Mouse (Mus musculus): ENCODE results near the gene Midn.

Midn gene

DNA sequence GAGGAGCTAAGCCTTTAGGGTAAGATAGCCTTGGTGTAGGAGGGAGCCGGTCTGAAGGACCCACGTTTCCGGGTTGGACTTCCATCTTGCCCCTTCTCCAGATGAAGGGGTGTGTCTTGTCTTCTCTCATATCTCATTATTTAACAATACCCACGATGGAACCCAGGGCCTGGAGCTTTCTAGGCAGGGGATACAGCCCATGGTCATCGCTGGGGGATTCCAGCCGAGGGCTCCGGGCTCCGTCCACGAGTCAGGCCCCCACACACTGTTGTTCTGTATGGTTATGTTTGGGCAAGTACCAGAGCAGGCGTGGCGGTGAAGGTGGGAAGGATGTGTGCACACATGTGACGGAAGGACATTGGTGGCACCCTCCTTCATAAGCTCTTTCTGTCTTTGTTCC is 3.9 kb upstream of the Midn start:
- no peak for DNase-seq (ENCODE audit: low spot score in 2 of 2)

- DNase-seq (ENCODE audit: low spot score in 2 of 2), result no peak
Measured at GRCm38 (mm10) chr10:80144864-80145838, 2.9 kb upstream of the Midn start.

DNA sequence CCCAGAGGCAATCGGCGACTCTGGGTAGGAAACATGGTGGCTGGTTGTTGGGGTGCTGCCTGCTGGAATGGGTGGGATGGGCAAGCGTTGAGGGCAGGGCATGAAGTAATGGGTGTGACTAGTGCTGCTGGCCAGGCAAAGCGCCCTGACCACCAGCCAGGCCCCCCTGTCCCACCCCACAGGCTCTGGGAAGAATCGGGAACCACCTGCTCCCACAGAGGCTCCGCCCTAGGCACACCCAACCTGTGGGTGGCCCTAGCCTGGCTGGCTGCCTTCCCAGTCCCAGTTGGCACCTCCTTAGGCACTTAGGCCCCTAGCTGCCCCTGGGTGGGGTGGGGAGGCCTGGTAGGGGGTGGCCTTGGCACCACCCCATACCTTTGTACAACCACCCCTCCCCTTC is 2.2 kb upstream of the Midn start:
- DNase-seq (ENCODE audit: low spot score in 2 of 2), result no peak

GRCm38 (mm10) chr10:80146568-80147011 is 1.5 kb upstream of the Midn start:
- no peak for DNase-seq (ENCODE audit: low spot score in 2 of 2)

GRCm38 (mm10) chr10:80147146-80147718 is 840 bp upstream of the Midn start:
- DNase-seq (ENCODE audit: low spot score in 2 of 2), result no peak

DNA sequence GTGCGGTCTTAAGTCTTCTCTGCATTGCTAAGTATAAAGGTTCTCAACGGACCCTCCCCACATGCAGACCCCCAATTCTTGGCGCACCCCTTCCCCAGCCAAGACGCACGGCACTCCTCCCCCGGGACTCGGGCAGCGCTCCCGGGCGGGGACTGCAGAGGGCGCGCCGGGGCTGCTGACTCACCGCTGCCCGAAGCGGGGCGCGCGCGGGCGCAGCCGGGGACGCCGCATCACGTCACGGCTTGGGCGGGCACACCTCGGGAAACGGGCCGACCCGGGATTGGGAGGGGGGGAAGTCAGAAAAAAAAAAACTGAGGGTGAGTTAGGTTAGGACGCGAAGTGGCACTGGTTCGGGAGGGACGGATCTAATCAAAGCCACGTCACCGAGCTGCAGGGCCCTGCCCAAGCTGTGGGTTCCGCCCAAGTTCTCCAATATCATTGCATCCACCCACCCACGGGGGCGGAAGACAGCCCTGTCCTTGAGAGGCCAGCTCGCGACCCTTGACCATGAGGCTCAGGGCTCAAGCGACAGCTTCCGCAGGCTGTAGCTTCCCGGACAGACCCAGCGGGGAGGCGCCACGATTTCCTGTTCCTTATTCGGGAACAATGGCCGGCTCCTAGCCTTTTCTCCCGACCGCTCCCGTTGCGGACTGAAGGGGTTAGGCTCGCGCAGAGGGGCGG is 678 bp downstream of the Midn start:
- peak; percentile 85 to 89 for DNase-seq (ENCODE audit: low spot score in 2 of 2)

- DNase-seq (ENCODE audit: low spot score in 2 of 2), result peak; percentile 98
Measured at GRCm38 (mm10) chr10:80149291-80150225, 1.5 kb downstream of the Midn start.

GRCm38 (mm10) chr10:80150226-80151210 is 2.4 kb downstream of the Midn start:
- no peak for DNase-seq (ENCODE audit: low spot score in 2 of 2)

DNA sequence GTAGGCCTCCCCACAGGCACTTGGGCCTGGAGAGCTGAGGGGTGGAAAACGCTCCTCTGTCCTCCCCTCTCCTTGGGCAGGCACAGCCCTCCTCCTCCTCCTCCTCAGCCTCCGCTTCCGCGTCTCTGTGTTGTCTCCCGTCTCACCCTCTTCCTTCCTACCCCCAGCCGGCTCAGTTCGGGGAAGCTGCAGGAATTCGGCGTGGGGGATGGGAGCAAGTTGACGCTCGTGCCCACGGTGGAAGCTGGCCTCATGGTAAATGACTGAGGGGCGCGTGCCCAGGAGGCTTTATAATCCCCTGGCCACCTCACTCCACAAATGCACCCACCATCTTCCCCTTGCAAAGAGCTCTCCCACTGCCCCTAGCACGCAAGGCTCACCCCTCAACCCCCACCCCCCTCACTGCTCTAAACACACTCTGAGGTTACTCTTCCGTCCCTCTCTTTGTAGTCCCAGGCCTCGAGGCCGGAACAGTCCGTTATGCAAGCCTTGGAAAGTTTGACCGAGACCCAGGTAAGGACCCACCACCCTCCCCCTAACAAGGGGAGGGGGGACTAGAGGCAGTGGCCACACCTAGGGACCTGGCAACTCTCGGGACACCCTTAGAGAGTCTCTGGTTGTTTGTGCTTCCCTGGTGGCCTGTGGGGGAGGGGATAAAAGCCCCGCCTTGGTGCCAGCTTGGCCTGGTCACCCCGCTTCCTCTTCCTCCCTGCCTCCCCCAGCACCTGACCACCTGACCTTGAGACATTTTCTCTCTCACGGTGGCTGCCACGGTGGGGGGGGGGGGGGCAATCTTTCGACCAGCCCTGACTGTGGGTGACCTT is 3.4 kb downstream of the Midn start:
- DNase-seq (ENCODE audit: low spot score in 2 of 2), result no peak

DNA sequence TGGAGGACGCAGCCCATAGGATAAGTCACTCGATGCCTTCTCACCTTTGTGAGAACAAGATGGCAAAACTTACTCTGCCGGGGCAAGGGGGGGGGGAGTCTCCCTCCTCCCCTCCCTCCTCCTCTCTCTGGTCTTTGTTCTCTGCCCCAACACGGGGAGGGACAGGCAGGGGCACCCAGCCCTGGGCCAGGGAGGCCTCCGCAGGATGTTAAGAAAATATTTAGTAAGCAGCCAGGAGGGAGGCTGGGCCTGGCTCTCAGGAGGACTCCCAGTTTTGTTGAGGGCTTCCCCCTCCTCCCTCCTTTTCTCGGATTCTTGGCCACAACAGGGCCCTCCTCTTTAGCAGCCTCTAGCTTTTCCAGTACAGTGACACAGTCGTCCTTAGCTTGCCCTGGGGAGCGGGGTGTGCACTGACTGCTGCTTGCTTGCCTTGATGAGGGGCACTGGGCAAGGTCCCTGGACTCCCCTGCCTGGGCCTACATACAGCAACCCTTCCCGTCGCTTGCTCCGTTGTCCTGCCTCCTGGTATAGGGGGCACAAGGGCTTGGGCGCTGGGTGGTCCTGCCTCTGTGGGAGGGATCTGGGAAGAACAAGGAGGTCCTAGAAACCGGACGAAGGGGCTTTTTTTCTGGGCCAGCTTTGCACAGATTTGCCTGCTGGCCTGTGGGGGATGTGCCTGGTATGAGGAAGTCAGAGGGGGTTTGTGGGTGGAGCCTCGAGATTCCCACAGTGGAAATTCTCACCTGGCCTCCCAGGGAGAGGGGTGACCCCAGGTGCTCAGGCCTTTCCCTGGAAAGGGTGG is 4.2 kb downstream of the Midn start:
- no peak for DNase-seq (ENCODE audit: low spot score in 2 of 2)

DNA sequence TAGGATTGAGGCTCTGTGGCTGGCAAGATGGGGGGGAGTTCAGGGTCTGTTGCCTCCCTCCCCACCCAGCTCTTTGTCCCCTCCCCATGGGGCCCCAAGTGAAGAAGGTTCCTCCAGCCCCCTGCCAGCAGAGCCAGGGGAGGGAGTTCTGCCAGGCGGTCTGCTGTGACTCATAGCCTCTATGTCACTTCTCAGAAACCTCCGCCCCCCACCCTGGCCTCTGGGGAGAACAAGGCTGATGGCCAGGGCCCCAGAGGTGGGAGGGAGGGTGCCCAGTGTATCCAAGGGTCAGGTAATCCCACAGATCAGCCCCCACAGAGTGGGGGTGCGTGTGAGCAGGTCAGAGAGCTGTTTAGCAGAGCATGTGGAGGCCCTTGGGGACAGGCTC is 4.8 kb downstream of the Midn start:
- no peak for DNase-seq (ENCODE audit: low spot score in 2 of 2)

DNA sequence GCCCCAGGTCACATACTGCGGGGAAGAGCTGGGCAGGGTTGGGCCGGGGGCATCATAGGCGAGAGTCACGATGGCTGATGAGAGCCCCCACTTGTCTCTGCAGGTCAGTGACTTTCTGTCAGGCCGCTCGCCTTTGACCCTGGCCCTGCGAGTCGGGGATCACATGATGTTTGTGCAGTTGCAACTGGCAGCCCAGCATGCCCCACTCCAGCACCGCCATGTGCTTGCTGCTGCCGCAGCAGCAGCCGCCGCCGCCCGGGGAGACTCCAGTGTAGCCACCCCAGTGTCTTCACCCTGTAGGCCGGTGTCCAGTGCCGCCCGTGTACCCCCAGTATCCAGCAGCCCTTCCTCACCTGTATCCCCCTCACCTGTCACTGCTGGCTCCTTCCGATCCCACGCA is 5.6 kb downstream of the Midn start:
- DNase-seq (ENCODE audit: low spot score in 2 of 2), result no peak

DNA sequence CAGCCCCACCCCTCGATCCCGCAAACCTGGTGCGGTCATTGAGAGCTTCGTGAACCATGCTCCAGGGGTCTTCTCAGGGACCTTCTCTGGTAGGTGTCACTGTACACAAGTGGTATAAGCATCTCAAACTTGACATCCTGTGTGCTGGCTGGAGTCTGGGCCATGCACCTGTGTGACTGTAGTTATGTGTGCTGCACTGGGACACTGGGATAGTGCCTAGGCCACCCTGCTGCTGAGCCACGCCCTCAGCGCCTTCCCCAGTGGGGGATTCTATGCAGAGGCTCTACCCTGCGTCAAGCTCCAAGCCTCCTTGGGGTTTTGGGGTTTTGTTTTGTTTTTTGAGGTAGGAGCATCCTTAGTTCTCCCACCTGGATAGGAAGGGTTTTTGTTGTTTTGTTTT is 6.3 kb downstream of the Midn start:
- no peak for DNase-seq (ENCODE audit: low spot score in 2 of 2)

DNA sequence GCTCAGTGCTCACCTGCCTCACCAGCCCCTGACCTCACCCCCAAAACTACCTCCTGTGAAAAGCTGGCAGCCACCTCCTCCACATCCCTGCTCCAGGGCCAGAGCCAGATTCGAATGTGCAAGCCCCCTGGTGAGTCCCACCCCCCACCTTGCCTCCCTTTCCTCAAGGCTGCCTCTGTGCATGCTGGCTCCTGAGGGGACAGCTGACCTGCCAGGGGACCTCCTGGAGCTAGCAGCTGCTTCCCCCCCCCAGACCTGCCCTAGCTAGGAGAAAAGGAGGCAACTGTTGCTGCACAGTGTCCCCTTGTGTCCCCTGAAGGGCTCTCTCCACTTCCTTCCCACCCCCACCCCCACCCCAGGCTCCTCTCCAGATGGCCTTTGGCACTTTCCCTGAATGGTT is 7.2 kb downstream of the Midn start:
- no peak for DNase-seq (ENCODE audit: low spot score in 2 of 2)

- no peak for DNase-seq (ENCODE audit: low spot score in 2 of 2)
Measured at GRCm38 (mm10) chr10:80156002-80156751, 8.1 kb downstream of the Midn start.

GRCm38 (mm10) chr10:80156752-80157053 is 8.6 kb downstream of the Midn start:
- no peak for DNase-seq (ENCODE audit: low spot score in 2 of 2)

GRCm38 (mm10) chr10:80157141-80157929 is 9.3 kb downstream of the Midn start:
- DNase-seq (ENCODE audit: low spot score in 2 of 2), result no peak

All from right cerebral cortex, postnatal 36 days (tissue).